15 mouse cellular contexts compared by ENCODE assay signal in genomic region chr10:124320191-124321110, GRCm38 (mm10).
A peak's percentile ranks its signal among the peaks of the same experiment; 100 is the strongest.
DNase-seq lines count a peak whose midpoint lies in the region; ATAC-seq and TF ChIP-seq lines count a peak whose summit lies in the region.
"Had no signal": no experiment of that assay in that cellular context is flagged by ENCODE, and none has a peak within 500 bp of the region (broad histone marks: within the 10 kb centered on the region; RNA-seq: fewer than 3 reads in every experiment).

No protein-coding gene starts in this region.

- no peak overlapping the region for H3K4me3 ChIP-seq in heart, embryonic 11.5 days (ENCODE audit: low read depth, low read length)
- H3K4me3 ChIP-seq in lung, embryonic 14.5 days (ENCODE audit: low read depth, low read length) = no peak overlapping the region
- H3K4me3 ChIP-seq: embryonic facial prominence, embryonic 12.5 days; hindbrain, embryonic 15.5 days; midbrain, embryonic 13.5 days had no signal

- TF ChIP-seq CTCF in lung, embryonic 14.5 days (IDR thresholded peaks at IDR 0.05; ENCODE audit: low read depth) = no peak

- H3K36me3 ChIP-seq in heart, embryonic 11.5 days (ENCODE audit: control insufficient read depth, insufficient read depth, low read length) = no peaks in the 10 kb centered on the region
- H3K36me3 ChIP-seq in lung, embryonic 14.5 days (ENCODE audit: insufficient read depth) = no peaks in the 10 kb centered on the region
- H3K36me3 ChIP-seq: embryonic facial prominence, embryonic 12.5 days; hindbrain, embryonic 15.5 days; midbrain, embryonic 13.5 days had no signal

- H3K27me3 ChIP-seq in heart, embryonic 11.5 days (ENCODE audit: control insufficient read depth, insufficient read depth, low read length) = no peaks in the 10 kb centered on the region
- H3K27me3 ChIP-seq in lung, embryonic 14.5 days (ENCODE audit: insufficient read depth, low read length) = no peaks in the 10 kb centered on the region
- H3K27me3 ChIP-seq: embryonic facial prominence, embryonic 12.5 days; hindbrain, embryonic 15.5 days; midbrain, embryonic 13.5 days had no signal

- H3K4me1 ChIP-seq in heart, embryonic 11.5 days (ENCODE audit: control insufficient read depth, insufficient read depth, low read length) = no peaks in the 10 kb centered on the region
- no peaks in the 10 kb centered on the region for H3K4me1 ChIP-seq in lung, embryonic 14.5 days (ENCODE audit: insufficient read depth)
- H3K4me1 ChIP-seq: embryonic facial prominence, embryonic 12.5 days; hindbrain, embryonic 15.5 days; midbrain, embryonic 13.5 days had no signal

- DNase-seq in cerebellum, postnatal 10 days = peak; percentile 1 to 3
- no peak for DNase-seq in cerebellum, adult 9-11 months
- peak; percentile 66 for DNase-seq in heart, adult 11 months
- peak; percentile 76 for DNase-seq in lung, embryonic 14.5 days
- DNase-seq in lung, postnatal 36 days = no peak
- peak; percentile 20 for DNase-seq in brain, adult 2 months (ENCODE audit: low read depth, low spot score)
- DNase-seq in urinary bladder, postnatal 14 days (ENCODE audit: low spot score) = no peak
- DNase-seq: adrenal gland, postnatal 36 days; cerebellum, adult 11 months; heart, postnatal 10 days had no signal

- ATAC-seq in heart, embryonic 11.5 days (replicated peaks; ENCODE audit: insufficient number of reproducible peaks, low FRiP score, low TSS enrichment) = no peak
- ATAC-seq in lung, embryonic 14.5 days (ENCODE audit: insufficient read depth) = peak; percentile 96
- ATAC-seq: midbrain, embryonic 13.5 days had no signal

- no peaks in the 10 kb centered on the region for H3K9me3 ChIP-seq in heart, embryonic 11.5 days (replicated peaks; ENCODE audit: control insufficient read depth, low read length)
- no peaks in the 10 kb centered on the region for H3K9me3 ChIP-seq in lung, embryonic 14.5 days (ENCODE audit: low read depth, low read length)
- H3K9me3 ChIP-seq: embryonic facial prominence, embryonic 12.5 days; hindbrain, embryonic 15.5 days; midbrain, embryonic 13.5 days had no signal

- H3K27ac ChIP-seq in heart, embryonic 11.5 days (ENCODE audit: low read depth, low read length) = no peak overlapping the region
- H3K27ac ChIP-seq in lung, embryonic 14.5 days (ENCODE audit: low read depth) = no peak overlapping the region
- H3K27ac ChIP-seq: embryonic facial prominence, embryonic 12.5 days; hindbrain, embryonic 15.5 days; liver, embryonic 14.5 days; midbrain, embryonic 13.5 days had no signal

- WGBS in heart, embryonic 11.5 days (ENCODE audit: insufficient replicate concordance) = 80% methylated on average over 8 of the region's 8 CpGs
- 55% methylated on average over 8 of the region's 8 CpGs for WGBS in lung, embryonic 14.5 days

- no peak overlapping the region for H3K9ac ChIP-seq in heart, embryonic 11.5 days (ENCODE audit: low read depth, low read length)
- H3K9ac ChIP-seq in lung, embryonic 14.5 days = no peak overlapping the region
- H3K9ac ChIP-seq: embryonic facial prominence, embryonic 12.5 days; hindbrain, embryonic 15.5 days; liver, embryonic 14.5 days; midbrain, embryonic 13.5 days had no signal

- H3K4me2 ChIP-seq in heart, embryonic 11.5 days = no peak overlapping the region
- H3K4me2 ChIP-seq in lung, embryonic 14.5 days = no peak overlapping the region
- H3K4me2 ChIP-seq: embryonic facial prominence, embryonic 12.5 days; hindbrain, embryonic 15.5 days; midbrain, embryonic 13.5 days had no signal

Comparison
In these comparisons a context has a peak if more than half of its experiments do, and no peak if none do; other contexts are left out.
1. DNase-seq: peak in cerebellum, postnatal 10 days (2 of 2), heart, adult 11 months (single experiment), lung, embryonic 14.5 days (single experiment) and brain, adult 2 months (single experiment); none in cerebellum, adult 9-11 months (single experiment), lung, postnatal 36 days (single experiment) and urinary bladder, postnatal 14 days (single experiment).